Mouse (Mus musculus): ENCODE results near the gene Tgfbr3. TPM values are rescaled to one million over a fixed set of nuclear protein-coding genes. Genes with fewer than 3 reads are reported as not detected.
"Not testable (repeated sequence)": the region's sequence is repeated elsewhere in the genome, so short reads cannot be mapped to it uniquely, and the experiment has no call there.

Tgfbr3 gene
- polyA plus RNA-seq, 1 experiment: 6.1 TPM

GRCm38 (mm10) chr5:107248732-107249131 is 40.7 kb downstream of the Tgfbr3 start:
- Histone ChIP-seq H3K27ac (ENCODE audit: insufficient read depth, low read length) (no peak overlapping the region), H3K4me1 (ENCODE audit: control insufficient read depth, insufficient read depth, low read length) (no peaks in the 10 kb centered on the region), H3K4me3 (ENCODE audit: insufficient read depth, low read length) (no peak overlapping the region)
- TF ChIP-seq POLR2A (IDR thresholded peaks at IDR 0.05; ENCODE audit: extremely low read depth, insufficient read depth, low read length) (no peak), CTCF (IDR thresholded peaks at IDR 0.05; ENCODE audit: extremely low read depth, insufficient read depth, low read length) (no peak)

GRCm38 (mm10) chr5:107248302-107248701 is 41.1 kb downstream of the Tgfbr3 start:
- not testable (repeated sequence) for H3K4me3 ChIP-seq (ENCODE audit: insufficient read depth, low read length); H3K27ac ChIP-seq (ENCODE audit: insufficient read depth, low read length); H3K4me1 ChIP-seq (ENCODE audit: control insufficient read depth, insufficient read depth, low read length)

DNA sequence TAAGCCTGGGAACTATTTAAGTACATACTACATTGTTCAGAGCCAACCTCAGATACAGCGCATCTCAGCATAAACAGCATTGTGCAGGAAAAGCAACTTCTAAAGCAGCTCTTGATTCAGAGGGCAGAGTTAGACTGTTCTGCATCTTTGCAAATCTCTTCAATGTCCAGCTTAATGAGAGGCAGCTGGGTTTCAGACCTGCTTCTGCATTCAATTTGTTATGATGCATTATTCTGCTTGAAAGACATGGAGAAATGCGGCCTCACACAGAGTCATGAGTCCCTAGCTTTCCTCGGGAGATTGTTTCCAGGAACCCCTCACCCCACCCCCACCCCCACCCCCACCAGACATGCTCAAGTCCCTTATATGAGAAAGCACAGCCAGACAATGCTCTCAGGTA is 41.6 kb downstream of the Tgfbr3 start:
- H3K4me3 ChIP-seq (ENCODE audit: insufficient read depth, low read length): no peak overlapping the region
- no peaks in the 10 kb centered on the region for H3K4me1 ChIP-seq (ENCODE audit: control insufficient read depth, insufficient read depth, low read length)
- no peak for TF ChIP-seq POLR2A (IDR thresholded peaks at IDR 0.05; ENCODE audit: extremely low read depth, insufficient read depth, low read length)
- no peak for TF ChIP-seq CTCF (IDR thresholded peaks at IDR 0.05; ENCODE audit: extremely low read depth, insufficient read depth, low read length)
- no peak overlapping the region for H3K27ac ChIP-seq (ENCODE audit: insufficient read depth, low read length)

DNA sequence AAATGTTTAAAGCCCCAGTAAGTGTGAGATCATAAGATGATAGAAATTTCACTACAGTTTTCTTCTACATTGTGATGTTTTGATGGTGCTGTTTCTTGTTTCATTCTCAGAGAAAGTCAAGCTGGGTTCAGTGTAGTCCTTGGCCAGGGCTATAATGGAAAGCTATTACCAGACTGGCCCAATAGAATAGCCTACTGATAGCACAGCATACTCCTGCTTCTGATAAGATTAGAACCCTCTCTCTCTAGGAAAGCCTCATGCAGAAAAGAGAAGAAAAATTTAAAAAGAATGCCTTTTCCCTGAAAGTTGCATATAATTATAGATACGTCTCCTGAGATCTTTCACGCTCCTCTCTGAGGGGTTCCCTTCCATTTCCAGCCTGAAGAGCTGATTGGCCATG is 46.0 kb downstream of the Tgfbr3 start:
- Histone ChIP-seq H3K27ac (ENCODE audit: insufficient read depth, low read length) (no peak overlapping the region), H3K4me3 (ENCODE audit: insufficient read depth, low read length) (no peak overlapping the region), H3K4me1 (ENCODE audit: control insufficient read depth, insufficient read depth, low read length) (no peaks in the 10 kb centered on the region)
- TF ChIP-seq CTCF (IDR thresholded peaks at IDR 0.05; ENCODE audit: extremely low read depth, insufficient read depth, low read length): no peak
- TF ChIP-seq POLR2A (IDR thresholded peaks at IDR 0.05; ENCODE audit: extremely low read depth, insufficient read depth, low read length): no peak

DNA sequence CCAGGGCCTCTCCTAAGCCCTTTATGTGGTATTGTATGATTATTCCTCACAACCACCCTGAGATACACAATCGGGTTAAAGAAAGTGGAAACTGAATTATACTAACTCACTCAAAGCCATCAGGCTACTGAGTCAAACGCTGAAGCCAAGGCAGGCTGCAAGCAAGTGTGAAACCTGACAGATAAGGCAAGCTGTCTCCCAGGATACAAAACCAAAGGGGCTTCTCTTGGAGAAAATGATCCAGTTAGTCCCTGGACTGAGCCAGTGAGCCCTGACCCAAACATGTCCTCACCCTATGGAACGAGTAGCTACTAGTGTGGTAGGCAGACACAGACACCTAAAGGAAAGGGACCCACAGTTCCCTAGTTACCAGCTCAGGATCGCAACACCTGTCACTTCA is 46.4 kb downstream of the Tgfbr3 start:
- H3K27ac ChIP-seq (ENCODE audit: insufficient read depth, low read length): no peak overlapping the region
- TF ChIP-seq CTCF (IDR thresholded peaks at IDR 0.05; ENCODE audit: extremely low read depth, insufficient read depth, low read length) (no peak), POLR2A (IDR thresholded peaks at IDR 0.05; ENCODE audit: extremely low read depth, insufficient read depth, low read length) (no peak)
- no peak overlapping the region for H3K4me3 ChIP-seq (ENCODE audit: insufficient read depth, low read length)
- H3K4me1 ChIP-seq (ENCODE audit: control insufficient read depth, insufficient read depth, low read length): no peaks in the 10 kb centered on the region

GRCm38 (mm10) chr5:107240276-107240675 is 49.2 kb downstream of the Tgfbr3 start:
- H3K27ac ChIP-seq (ENCODE audit: insufficient read depth, low read length): no peak overlapping the region
- no peak for TF ChIP-seq CTCF (IDR thresholded peaks at IDR 0.05; ENCODE audit: extremely low read depth, insufficient read depth, low read length)
- no peak for TF ChIP-seq POLR2A (IDR thresholded peaks at IDR 0.05; ENCODE audit: extremely low read depth, insufficient read depth, low read length)
- H3K4me1 ChIP-seq (ENCODE audit: control insufficient read depth, insufficient read depth, low read length): no peaks in the 10 kb centered on the region
- H3K4me3 ChIP-seq (ENCODE audit: insufficient read depth, low read length): no peak overlapping the region

DNA sequence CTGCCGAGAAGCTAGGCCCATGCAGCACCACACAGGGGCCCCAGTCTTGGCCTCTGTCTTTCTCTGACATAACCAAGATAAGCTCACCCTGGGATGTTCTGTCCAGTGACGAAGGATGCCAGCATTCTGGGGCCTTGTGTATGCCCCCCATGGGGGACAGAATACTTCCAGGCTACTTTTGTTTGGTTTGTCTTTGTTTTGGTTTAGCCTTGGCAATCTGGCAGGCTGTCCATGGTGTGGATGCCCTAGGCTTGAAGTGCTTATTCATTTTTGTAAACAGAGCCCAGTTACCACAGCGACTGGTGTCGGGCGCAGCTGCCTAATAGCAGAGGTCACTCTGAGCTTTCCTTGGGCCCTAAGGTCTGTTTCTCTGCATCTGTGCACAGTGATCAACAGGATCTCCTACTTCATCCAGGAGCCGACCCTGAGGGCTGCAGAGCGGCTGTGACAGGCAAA is 51.4 kb downstream of the Tgfbr3 start:
- no peak for TF ChIP-seq CTCF (IDR thresholded peaks at IDR 0.05; ENCODE audit: extremely low read depth, insufficient read depth, low read length)
- no peak for TF ChIP-seq POLR2A (IDR thresholded peaks at IDR 0.05; ENCODE audit: extremely low read depth, insufficient read depth, low read length)
- Histone ChIP-seq H3K27ac (ENCODE audit: insufficient read depth, low read length) (no peak overlapping the region), H3K4me3 (ENCODE audit: insufficient read depth, low read length) (no peak overlapping the region), H3K4me1 (ENCODE audit: control insufficient read depth, insufficient read depth, low read length) (peaks cover 2% of the 10 kb centered on the region; the same call in 1 of the 2 replicates)

- Histone ChIP-seq H3K4me3 (ENCODE audit: insufficient read depth, low read length) (no peak overlapping the region), H3K4me1 (ENCODE audit: control insufficient read depth, insufficient read depth, low read length) (peaks cover 2% of the 10 kb centered on the region; the same call in 1 of the 2 replicates), H3K27ac (ENCODE audit: insufficient read depth, low read length) (no peak overlapping the region)
- TF ChIP-seq POLR2A (IDR thresholded peaks at IDR 0.05; ENCODE audit: extremely low read depth, insufficient read depth, low read length) (no peak), CTCF (IDR thresholded peaks at IDR 0.05; ENCODE audit: extremely low read depth, insufficient read depth, low read length) (no peak)
Measured at GRCm38 (mm10) chr5:107236975-107237374, 52.5 kb downstream of the Tgfbr3 start.

GRCm38 (mm10) chr5:107236039-107236438 is 53.4 kb downstream of the Tgfbr3 start:
- no peak for TF ChIP-seq CTCF (IDR thresholded peaks at IDR 0.05; ENCODE audit: extremely low read depth, insufficient read depth, low read length)
- TF ChIP-seq POLR2A (IDR thresholded peaks at IDR 0.05; ENCODE audit: extremely low read depth, insufficient read depth, low read length): no peak
- Histone ChIP-seq H3K4me1 (ENCODE audit: control insufficient read depth, insufficient read depth, low read length) (peaks cover 2% of the 10 kb centered on the region; the same call in 1 of the 2 replicates), H3K4me3 (ENCODE audit: insufficient read depth, low read length) (no peak overlapping the region), H3K27ac (ENCODE audit: insufficient read depth, low read length) (no peak overlapping the region)

GRCm38 (mm10) chr5:107233366-107234354 is 55.8 kb downstream of the Tgfbr3 start:
- no peak overlapping the region for H3K27ac ChIP-seq (ENCODE audit: insufficient read depth, low read length)
- TF ChIP-seq POLR2A (IDR thresholded peaks at IDR 0.05; ENCODE audit: extremely low read depth, insufficient read depth, low read length): no peak
- no peak for TF ChIP-seq CTCF (IDR thresholded peaks at IDR 0.05; ENCODE audit: extremely low read depth, insufficient read depth, low read length)
- peaks cover 2% of the 10 kb centered on the region; the same call in 1 of the 2 replicates for H3K4me1 ChIP-seq (ENCODE audit: control insufficient read depth, insufficient read depth, low read length)
- H3K4me3 ChIP-seq (ENCODE audit: insufficient read depth, low read length): no peak overlapping the region
